Mouse (Mus musculus): ENCODE results near the gene Ddx20.

Gene Ddx20
- long read RNA-seq, experiment 1, transcript Ddx20-201 (11 exons, 2,905 nt), result major isoform, 23 of 25 reads
- long read RNA-seq, experiment 1, partial matches to known transcripts, result 0 of 25 reads
- long read RNA-seq, experiment 1, other reads (novel, unspliced or antisense), result 2 of 25 reads
- long read RNA-seq, experiment 2, transcript Ddx20-201 (11 exons, 2,905 nt), result major isoform, 11 of 17 reads
- long read RNA-seq, experiment 2, partial matches to known transcripts, result 4 of 17 reads
- long read RNA-seq, experiment 2, other reads (novel, unspliced or antisense), result 2 of 17 reads

DNA sequence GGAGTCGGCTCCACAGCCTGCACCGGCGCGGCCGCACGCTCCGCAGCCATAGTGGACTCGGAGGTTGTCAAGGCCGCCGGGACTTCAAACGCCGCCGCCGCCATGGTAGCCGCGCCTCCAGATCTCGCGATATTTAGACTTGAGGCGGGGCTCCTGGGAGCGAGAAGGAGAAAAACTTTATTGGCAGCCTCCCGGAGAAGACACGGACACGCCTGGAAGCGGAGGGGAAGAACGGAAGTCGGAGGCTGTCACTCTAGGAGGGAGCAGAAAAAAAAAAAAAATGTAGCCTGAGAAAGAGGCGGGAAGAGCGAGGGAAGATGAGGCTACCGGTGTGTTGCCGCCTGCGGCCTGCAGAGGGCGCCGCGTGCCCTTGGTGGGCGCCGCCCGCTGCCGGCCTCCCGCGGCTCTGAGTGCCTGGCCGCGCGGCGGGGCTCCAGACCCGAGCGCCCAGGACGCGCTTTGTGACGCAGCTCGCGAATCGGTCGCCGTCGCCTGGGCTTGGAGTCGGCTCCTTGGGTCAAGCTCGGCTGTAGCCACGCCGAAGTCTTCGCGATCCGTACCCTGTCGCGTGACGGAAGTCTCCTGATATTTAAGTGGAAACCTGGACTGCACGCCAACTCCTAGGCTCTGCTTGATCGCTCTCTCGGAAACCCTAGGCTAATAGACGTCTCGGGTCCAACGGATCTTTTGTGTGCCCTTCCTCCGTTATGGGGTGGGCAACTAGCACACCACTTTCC lies at the start of gene Ddx20:
Gene Ddx20 (minus strand): TSS at position 251 of the 737 bp plus-strand sequence.
- intact Hi-C loops (cut with DNase I), result loop anchor here (5.0 kb wide), 2 partner anchors 40 to 210 kb away; no protein-coding TSS in a partner anchor

DNA sequence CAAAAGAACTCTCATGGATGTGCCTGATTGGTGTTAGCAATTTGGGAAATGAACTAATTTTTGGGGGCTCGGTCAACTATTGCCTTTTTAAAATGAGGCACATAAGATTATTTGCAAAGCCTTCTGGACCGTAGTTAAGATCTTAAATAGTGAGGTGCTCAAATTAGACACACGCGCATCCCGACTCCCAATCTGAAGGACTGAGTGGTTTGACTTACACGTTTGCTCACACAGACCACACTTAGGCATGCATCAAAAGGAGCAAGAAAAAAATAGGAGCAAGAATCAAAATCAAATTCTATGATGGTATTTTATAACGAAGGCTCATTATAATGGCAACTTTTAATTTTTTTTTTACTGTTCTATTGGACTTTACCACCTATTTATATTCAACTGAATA lies 49.7 kb upstream of the Ddx20 start:
- intact Hi-C loops (cut with DNase I), result no loop called here

DNA sequence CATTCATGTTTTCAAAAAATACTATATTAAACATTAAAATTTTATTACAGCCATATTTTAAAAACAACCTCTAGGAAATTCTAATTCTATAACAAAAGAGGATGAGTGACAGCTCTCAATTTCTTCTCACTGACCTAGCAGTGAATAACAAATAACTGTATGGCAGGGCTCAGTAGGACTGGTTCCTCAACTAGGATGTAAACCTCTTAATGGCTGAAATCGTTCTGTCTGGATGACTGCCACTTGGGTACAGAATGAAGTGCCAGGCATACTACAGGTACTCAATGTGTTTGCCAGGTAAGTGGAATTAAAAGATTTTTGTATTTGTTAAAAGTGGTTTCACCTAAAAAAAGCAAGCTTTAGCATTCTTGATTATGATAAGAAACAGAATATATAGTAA lies 48.8 kb upstream of the Ddx20 start:
- intact Hi-C loops (cut with DNase I), result no loop called here

DNA sequence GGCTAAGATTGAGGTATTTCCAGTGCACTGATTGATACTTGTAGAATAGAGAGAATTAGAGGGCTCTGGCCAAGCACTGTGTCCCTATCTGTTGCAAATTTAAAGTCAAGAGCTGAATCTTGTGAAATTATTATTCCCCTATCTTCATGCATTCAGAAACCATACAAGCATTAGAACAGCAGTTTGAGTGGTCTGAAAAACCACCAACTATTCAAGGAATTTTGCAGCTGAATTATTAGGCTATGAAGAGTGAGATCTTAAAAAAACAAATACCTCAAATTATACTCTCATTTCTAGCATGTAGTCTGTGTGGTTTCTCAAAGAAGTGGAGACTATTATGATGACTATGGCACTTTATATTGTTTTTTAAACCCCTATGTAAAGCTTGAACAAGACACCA lies 47.9 kb upstream of the Ddx20 start:
- intact Hi-C loops (cut with DNase I), result no loop called here

DNA sequence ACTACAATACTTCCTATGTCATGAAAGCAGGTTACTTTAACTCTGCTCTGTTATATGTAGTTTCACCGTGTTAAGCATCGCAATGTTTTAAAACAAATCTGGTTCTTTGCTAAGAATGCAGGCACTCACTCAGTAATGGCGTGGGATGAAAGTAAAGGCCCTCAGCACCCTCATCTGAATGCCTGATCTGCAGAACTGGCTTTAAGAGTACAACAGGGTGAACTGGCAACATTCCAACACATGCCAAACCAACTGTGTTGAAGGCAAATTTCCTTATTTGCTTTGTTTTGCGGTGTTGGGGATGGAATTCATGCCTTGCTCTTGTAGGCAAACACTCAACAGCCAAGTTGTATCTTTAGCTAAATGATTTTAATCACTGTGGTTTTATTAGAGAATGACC lies 46.2 kb upstream of the Ddx20 start:
- intact Hi-C loops (cut with DNase I), result no loop called here

DNA sequence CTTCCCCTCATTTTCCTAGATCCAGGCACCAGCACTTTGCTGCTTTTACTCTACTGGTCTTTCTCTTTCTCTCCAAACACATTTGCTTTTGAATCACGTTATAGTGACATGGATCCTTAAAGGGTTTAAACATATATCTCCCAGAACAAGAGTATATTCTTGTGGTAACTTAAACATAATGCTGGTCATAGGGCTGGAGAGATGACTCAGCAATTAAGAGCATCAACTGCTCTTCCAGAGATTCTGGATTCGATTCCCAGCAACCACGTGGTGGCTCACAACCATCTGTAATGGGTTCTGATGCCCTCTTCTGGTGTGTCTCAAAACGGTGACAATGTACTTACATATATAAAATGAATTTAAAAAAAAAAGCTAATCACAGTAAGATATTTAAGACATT lies 45.0 kb upstream of the Ddx20 start:
- intact Hi-C loops (cut with DNase I), result no loop called here

DNA sequence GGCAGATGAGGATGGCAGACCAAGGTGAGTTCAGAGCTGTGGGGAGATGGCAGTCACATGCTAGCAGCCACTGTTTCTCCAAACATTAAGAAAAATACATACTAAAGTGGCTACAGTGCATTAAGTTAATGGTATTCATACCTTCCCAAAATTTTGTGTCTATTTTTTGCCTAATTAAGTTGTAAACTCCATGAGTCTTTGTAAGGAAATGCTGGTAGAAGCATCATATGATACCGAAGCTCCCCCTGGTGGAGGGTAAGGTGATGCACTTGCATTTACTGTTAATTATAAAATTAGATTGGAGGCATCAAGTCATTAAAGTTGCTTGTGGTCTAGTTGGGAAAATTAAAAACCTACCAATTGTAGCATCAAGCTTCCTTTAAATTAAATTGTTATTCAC lies 38.7 kb upstream of the Ddx20 start:
- intact Hi-C loops (cut with DNase I), result loop anchor here (5.0 kb wide), 2 partner anchors 39 to 171 kb away; partner anchors contain the start of gene Ddx20

DNA sequence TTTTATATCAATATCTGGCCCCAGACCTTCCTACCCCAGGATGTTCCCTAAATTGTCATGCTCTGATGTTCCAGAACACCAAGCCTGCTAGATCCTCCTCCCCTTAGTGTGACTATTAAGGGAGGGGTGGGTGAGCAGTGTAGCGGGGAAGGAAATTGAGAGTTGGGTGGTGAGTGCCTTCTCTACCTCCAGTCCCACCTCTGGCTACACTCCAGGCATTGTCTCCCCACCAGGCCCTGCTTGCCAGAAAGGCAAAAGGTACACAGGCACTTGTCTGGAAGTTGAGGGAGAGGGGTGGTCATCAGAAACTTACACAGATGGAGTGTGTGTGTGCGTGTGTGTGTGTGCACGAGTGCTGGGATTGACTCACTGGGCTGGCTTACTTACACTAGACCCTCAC lies 35.1 kb upstream of the Ddx20 start:
- intact Hi-C loops (cut with DNase I), result no loop called here

DNA sequence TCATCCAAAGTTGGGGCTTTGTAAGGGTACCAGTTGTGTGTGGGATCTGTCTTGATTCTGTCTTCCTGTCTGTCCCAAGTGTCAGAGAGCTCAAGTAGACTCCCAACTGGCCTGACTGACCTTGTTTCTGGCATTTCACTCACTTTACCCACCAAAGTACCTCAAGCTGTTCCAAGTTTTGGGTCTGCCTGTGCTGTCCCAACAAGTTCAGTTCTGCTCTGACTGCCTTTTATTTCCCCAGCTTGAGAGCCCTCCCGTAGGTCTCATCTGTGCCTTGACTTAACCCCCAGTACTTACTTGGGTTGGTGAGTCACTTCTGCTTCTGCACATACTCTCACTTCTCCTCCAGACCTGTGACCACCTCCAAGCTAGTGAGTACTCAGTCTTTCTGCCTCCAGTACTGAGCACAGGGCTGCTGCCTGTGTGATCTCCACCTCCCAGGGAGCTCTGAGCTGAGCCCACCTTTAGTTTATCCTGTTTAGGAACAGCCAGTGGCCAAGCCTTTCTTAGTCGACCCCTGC lies 34.4 kb upstream of the Ddx20 start:
- intact Hi-C loops (cut with DNase I), result no loop called here

DNA sequence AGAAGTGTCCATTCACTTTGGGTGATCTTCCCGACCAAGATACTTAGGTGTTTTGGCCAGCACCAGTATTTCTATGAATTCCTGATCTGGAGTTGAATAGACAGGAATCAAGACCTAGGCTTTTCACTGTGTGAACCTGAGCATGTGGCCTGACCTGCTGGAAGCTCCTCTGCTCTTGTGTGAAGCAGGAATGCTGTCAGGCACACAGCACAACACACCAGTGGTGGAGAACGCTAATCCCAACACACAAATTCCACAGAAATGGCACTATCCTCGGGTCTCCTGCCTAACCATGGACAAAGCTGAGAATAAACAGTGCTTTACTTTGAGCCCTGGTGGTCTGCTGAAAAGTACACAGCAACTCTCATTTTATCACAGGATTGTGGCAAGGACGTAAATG lies 33.1 kb upstream of the Ddx20 start:
- intact Hi-C loops (cut with DNase I), result no loop called here

DNA sequence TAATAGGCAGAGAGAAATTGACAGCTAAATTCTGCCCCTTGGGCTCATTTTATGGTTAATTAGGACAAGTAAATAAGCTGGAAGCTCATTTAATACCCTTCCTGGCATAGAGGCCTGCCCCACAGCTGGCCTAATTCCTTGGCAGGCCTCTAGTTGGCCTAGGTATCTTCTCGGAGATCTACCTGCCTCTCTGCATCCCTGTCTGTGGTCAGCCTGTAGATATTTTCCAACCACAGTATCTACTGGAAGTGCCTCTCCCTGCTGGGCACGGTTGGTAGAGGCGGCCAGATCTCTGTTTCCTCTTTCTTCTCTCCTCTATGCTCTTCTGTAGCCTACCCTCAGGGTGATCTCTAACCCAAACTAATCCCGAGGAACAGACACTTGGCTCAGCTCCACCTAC lies 32.6 kb upstream of the Ddx20 start:
- intact Hi-C loops (cut with DNase I), result no loop called here

DNA sequence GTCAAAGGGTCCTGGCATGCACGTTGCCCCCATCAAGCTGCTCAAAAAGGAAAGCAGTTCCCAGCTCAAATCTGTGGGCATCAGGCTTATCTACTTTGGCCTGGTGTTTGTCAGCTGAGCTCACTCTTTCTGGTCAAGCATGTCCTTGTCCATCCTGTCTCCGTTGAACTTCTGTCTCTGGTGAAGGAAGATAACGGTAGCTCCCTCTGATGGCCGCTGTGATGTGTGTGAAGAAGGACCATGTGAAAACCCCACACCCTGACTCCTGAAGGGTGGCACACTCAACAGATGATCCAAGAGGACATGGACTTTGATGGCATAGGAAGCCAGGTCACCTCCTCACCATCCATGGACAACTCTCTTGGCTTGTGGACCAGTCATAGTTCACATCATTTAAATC lies 31.4 kb upstream of the Ddx20 start:
- intact Hi-C loops (cut with DNase I), result no loop called here

DNA sequence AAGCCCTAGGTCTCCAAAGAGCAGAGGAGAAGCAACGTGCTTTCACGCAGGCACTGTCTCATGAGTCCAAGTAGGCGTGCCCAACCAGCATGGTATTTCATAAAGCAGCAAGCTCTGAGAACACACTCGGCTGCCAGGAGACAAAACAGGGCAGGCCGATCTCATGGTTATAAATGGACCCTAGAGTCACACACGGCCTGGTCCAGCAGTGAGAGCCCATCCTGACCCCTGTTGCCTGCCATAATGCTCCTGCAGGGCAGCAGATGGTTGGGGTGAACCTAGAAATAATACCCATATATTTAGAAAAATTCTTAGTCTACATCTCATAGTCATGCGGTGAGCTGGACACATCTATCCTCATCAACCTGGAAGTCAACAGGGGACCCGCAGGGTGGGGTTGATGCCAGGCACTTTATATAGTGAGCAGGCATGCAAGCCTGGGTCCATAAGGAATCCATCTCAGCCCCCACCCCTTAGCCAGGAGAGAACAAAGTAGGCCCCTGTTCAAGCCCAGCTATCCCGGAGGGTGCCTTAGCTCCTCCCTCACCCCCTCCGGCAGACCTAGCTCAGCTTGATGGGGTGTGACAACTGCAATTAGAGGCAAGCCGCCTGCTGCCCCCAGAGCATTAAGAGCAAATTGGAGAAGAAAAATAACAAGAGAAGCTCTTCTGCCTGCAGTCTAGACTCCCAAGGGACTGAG lies 30.6 kb upstream of the Ddx20 start:
- intact Hi-C loops (cut with DNase I), result no loop called here

DNA sequence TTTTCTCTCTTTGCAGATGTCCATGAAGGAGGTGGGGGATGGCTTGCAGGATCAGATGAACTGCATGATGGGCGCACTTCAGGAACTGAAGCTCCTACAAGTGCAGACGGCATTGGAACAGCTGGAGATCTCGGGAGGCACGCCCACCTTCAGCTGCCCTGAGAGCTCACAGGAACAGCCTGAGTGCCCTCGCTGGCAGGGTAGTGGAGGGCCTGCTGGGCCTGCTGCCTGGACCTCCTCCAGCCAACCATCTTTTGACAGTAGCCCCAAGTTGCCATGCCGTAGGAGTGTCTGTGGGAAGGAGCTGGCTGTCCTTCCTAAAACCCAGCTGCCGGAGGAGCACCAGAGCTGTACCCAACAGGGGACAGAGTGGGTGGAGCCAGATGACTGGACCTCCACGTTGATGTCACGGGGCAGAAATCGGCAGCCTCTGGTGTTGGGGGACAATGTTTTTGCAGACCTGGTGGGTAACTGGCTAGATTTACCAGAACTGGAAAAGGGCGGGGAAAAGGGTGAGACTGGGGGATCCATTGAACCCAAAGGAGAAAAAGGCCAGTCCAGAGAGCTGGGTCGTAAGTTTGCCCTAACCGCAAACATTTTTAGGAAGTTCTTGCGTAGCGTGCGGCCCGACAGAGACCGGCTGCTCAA lies 29.1 kb upstream of the Ddx20 start:
- intact Hi-C loops (cut with DNase I), result no loop called here

DNA sequence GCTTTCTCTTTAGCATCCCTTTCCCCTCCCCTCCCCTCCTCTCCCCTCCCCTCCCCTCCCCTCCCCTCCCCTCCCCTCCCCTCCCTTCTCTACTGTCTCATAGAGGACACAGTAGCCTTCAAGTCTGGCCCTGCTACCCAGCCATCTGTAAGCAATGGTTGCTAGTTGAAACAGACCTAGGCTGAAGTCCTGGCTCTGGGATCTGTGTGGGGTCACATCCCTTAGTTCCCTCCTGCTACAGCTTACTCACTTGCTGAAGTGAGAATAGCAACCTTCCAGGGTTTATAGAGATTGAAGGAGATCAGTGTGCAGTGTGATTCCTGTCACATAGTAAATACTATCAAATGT lies 27.4 kb upstream of the Ddx20 start:
- intact Hi-C loops (cut with DNase I), result no loop called here

DNA sequence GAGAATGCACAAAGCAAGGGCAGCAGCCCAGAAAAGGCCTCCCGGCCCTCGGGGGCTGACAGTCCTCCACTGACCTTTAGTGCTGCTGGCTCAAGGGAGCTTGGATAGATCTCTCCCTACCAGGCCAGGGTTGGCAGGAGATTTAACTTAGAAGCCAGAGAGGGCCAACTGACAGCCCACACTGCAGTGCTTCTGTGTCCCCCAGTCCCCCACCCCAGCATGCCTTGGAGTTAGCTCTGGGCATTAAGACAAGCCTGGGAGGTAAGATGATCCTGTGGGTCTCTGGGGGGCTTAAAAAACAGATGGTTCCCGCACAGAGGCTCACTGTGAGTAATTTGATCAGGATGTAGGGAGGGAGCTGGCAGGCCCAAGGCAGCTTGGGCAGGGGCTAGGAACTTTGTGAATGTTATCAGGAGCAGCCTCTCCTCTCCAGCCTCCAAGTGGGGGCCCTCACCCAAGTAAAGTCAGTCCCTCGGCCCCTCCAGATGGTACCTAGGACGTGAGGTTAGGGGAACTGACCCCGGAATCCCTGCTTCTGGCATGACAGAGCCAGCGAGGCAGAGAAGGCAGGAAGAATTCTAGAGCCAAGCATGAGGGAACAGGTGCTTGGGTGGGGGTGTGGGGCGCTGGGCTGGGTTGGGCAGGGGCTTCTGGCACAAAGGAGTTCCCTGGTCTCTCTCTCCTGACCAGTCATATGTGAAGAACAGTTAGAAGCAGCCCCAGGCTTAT lies 26.9 kb upstream of the Ddx20 start:
- intact Hi-C loops (cut with DNase I), result no loop called here

DNA sequence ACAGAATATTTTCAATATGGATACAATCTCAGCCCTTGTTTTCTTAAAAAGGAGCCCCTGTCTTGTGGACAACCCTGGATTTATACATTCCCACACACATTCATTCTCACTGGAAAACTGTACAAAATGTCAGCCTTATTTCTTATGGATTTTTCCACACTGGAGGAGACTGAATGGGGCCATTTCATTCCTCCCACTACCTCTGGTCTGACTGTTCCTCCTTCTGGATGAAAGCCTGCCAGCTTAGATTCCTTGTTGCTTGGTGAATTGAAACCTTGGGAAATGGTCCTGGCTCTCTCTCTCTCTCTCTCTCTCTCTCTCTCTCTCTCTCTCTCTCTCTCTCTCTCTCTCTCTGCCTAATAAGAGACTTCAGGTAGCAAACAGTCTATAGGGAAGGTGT lies 25.5 kb upstream of the Ddx20 start:
- intact Hi-C loops (cut with DNase I), result no loop called here

DNA sequence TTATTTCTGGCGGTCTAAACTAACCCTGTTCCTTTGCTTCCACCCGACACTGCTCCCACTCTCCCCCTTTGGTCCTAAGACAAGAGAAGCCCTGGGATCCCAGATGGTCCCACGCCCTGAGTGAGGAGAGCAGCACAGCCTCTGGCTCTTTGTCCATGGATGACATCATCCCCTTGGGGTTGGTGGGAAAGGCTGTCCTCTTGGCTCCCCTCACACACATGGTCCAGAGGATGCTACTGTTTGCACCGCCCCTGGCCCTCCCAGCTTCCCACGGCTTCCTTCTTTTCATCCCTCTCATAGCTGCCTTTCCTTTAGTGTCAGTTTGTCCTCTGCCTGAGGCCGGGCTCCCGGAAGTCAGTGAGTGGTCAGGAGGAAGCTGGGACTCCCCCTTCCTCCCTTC lies 24.4 kb upstream of the Ddx20 start:
- intact Hi-C loops (cut with DNase I), result no loop called here

DNA sequence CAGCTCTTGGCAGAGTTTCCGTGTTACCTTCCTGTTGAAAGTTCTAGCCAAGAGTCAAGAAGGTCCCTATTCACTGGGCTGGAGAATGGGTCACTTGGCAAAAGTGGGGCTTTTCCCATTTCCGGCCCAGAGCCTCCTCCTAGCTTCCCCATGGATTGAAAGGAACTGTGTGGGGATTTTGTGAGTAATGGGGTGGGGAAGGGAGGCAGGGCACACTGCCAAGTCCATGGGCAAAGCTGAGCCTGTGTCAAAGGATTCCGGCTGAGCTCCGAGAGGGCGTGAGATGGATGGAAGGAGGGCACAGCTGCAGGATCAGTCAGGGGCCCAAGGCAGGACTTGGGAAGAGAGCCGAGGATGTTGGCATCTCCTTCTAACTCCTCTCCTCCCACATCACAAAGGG lies 22.9 kb upstream of the Ddx20 start:
- intact Hi-C loops (cut with DNase I), result no loop called here

DNA sequence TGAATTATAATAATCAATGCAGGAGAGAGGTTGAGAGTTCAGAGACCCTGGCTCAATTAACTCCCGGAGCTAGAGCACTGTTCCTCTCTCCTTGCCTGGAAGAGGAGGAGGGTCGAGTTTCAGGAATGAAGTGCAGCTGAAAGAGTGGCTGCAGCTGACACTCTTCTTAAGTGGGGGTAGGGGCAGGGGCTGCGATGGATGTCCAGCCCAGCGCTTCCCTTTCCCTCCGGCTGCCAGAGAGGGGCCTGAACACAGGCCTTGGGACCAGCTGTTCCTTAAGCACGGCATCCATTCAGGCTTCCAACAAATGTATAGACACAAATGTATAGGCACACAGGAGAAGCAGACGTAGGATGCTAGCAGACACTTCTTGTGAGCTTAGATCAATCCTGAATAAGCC lies 20.2 kb upstream of the Ddx20 start:
- intact Hi-C loops (cut with DNase I), result no loop called here

DNA sequence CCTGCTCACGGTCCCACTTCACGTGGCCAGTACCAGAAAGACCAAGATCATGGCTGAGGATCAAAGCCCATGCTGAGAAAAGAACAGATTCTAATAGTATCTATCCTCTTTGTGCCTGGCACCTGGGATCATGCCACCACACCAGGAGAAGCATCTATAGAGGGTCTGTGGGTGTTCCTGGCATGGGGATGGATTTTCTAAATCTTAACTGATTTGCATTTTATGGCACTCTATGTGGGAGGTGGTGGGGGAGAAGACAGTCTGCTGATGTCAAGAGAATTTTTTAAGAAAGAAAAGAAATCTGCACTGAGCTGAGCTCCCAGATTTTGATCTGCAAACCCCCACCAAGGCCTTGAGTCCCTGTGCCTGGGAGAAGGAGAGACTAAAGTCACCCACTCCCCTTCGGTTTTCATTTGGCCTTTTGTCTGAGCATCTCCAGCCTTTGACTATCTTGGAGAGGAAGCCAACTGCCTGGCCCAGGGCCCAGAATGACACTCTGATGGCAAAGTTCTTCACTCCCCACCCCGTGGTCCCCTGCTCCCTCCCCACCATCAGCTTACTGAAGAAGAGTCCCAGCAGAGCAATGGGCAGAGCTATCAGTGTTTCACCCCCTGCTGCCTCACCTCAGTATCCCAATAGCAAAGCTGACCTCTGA lies 19.1 kb upstream of the Ddx20 start:
- intact Hi-C loops (cut with DNase I), result no loop called here
